Mouse (Mus musculus): ENCODE measurements around the gene Ralbp1. TPM values are rescaled to one million over a fixed set of nuclear protein-coding genes. Genes with fewer than 3 reads are reported as not detected.

The Ralbp1 gene
- polyA plus RNA-seq (2012; rRNA removed): 59.0 and 64.8 TPM in 2 replicates

GRCm38 (mm10) chr17:65885697-65886529 lies at the start of gene Ralbp1:
Ralbp1 (minus strand) TSS chr17:65885798.
- DNase-seq (ENCODE audit: low spot score): no peak

- DNase-seq (ENCODE audit: low spot score): no peak
These were observed 48.1 kb upstream of the Ralbp1 start for GRCm38 (mm10) chr17:65933741-65934140.

DNA sequence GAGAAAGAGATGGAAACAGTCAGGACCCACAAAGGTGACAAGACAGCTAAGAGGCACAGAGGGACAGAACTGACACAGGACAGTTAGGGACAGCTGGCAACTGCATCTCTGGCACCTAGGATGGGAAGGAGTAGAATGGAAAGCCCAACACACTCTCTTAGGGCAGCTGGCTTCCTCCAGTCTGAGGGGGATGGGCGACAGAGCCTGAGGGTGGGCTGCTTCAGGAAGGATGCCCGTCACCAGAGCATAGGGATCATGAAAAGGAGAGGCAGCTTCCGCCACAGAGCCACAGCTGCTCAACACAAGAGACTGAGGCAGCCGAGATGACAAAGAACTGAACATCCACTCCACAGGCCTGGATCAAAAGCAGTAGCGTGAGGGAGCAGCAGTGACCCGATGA lies 45.9 kb upstream of the Ralbp1 start:
- no peak for DNase-seq (ENCODE audit: low spot score)

- DNase-seq (ENCODE audit: low spot score): no peak
These were observed 45.4 kb upstream of the Ralbp1 start for GRCm38 (mm10) chr17:65930960-65931359.

DNA sequence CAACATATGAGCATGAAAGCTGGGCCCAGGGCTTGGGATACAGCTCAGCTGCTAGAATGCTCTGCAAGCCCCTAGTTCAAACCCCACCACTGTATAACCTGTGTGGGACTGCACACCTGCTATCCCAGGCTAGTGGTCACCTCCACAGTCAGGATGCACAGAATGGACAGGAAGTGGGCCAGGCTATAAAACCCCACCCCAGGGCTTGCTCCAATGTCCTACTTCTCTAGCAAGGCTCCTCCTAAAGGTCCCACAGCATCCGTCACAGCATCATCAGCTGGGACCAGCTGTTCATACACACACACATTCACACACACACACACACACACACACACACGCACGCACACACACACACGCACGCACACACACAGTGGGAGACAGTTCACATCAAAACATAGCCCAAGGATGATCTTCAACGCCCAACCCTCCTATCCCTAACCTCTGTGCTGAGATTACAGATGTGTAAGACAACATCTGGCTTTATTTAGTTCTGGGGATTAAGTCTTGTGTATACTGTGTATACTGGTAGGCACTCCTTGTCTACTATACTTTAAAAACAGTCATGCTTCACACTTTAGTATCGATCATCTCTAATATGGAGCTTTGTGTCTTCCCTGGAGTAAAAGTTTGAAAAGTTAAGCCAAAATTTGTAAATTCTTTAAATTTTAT lies 44.7 kb upstream of the Ralbp1 start:
- DNase-seq (ENCODE audit: low spot score): no peak

GRCm38 (mm10) chr17:65929319-65929978 lies 43.9 kb upstream of the Ralbp1 start:
- DNase-seq (ENCODE audit: low spot score): no peak

GRCm38 (mm10) chr17:65927077-65927476 lies 41.5 kb upstream of the Ralbp1 start:
- no peak for DNase-seq (ENCODE audit: low spot score)

- no peak for DNase-seq (ENCODE audit: low spot score)
These were observed 38.6 kb upstream of the Ralbp1 start for GRCm38 (mm10) chr17:65924218-65924617.

- no peak for DNase-seq (ENCODE audit: low spot score)
These were observed 36.4 kb upstream of the Ralbp1 start for GRCm38 (mm10) chr17:65921975-65922374.

DNA sequence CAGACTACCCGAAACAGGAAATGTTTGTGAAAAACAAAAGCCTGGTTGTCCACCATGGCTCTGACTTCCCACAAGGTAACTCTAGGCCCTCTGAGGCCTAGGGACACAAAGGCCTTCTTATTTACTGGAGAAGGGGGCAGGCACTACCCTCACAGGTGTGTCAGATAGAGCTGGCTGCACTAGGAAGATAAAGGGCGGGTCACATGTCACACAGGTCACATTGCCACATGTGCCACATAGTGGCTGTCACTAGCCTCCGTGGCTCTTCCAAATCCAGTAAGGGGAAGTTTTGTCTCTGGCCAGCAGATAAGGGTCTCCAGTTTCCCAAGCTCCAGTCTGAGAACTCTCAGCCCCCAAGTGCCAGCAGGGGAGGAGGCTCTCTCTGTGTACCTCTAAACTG lies 33.6 kb upstream of the Ralbp1 start:
- no peak for DNase-seq (ENCODE audit: low spot score)

GRCm38 (mm10) chr17:65916135-65916668 lies 30.6 kb upstream of the Ralbp1 start:
- peak; percentile 61 for DNase-seq (ENCODE audit: low spot score)

- DNase-seq (ENCODE audit: low spot score): no peak
These were observed 28.5 kb upstream of the Ralbp1 start for GRCm38 (mm10) chr17:65914083-65914482.

- DNase-seq (ENCODE audit: low spot score): no peak
These were observed 26.6 kb upstream of the Ralbp1 start for GRCm38 (mm10) chr17:65912202-65912601.

GRCm38 (mm10) chr17:65911285-65912069 lies 25.9 kb upstream of the Ralbp1 start:
- no peak for DNase-seq (ENCODE audit: low spot score)

GRCm38 (mm10) chr17:65908270-65908669 lies 22.7 kb upstream of the Ralbp1 start:
- no peak for DNase-seq (ENCODE audit: low spot score)

DNA sequence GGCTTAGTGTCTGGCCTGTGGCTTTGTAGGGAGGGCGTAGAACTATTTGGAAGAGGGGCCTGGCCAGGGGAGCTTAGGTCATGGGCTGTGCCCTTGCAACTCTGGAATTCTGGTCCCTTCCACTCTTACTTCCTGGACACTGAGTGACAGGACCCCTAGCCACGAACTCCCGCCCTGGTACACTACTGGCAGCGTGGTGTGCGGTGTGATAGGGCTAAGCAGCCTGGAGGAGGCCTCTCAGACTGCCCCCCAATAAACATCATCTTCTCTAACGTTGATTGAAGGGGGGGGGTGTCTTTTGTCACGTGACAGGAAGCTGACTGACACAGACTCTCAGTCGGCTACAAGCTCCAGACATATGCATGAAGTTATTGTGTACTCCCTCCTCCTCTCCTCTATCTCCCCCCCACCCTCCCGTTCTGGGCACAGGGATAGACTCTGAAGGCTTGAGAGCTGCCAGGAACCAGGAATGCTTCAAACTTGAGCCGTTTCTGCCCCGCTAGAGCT lies 21.4 kb upstream of the Ralbp1 start:
- no peak for DNase-seq (ENCODE audit: low spot score)

DNA sequence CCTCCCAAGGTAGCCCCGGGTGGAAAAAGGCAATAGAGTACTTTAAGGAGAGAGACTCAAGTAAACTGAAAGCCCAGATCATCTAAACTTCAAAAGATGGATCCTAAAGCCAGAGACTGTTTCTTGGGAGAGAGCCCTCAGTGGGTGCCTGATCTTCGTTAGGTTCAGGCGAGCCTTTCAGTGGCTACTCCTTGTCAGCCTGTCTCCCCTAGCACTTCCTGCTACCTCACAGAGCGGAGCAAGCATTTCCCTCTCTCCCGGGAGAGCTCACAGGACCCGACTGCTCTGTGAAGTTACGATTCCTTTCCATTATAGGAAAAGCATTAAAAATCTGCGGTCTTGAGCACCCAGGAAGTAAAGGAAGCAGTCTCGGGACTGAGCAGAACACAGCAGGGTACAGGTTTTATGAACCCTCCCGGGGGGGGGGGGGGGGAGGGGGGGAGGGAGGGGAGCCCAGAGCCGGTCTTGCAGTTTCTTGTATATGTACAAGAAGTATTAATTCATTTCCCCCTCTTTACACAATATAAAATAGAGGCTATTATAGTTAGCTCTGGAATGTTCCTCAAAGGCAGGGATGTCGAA lies 20.8 kb upstream of the Ralbp1 start:
- no peak for DNase-seq (ENCODE audit: low spot score)

- DNase-seq (ENCODE audit: low spot score): no peak
These were observed 19.6 kb upstream of the Ralbp1 start for GRCm38 (mm10) chr17:65905241-65905640.

DNA sequence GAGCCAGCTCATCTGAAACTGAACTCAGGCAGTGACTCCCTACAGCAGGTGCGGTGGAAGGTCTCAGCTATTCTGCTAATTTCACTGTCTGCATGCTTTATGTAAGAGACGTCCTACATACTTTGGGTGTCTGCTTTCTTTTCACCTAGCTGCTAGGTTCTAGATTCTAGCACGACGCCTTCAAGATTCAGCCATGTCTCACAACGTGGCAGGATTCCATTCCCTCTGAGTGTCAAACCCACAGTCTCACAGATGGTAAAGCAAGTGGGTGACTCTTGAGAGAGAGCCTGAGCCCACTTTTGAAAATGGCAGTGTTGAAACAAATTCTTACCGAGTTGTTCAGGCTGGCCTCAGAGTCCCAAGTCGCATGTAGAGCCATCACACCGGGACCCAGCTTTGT lies 18.2 kb upstream of the Ralbp1 start:
- no peak for DNase-seq (ENCODE audit: low spot score)

GRCm38 (mm10) chr17:65903011-65903410 lies 17.4 kb upstream of the Ralbp1 start:
- DNase-seq (ENCODE audit: low spot score): no peak

GRCm38 (mm10) chr17:65902281-65902680 lies 16.7 kb upstream of the Ralbp1 start:
- DNase-seq (ENCODE audit: low spot score): no peak

Data from urinary bladder, adult 2 months (tissue).